Mouse (Mus musculus) forebrain, embryonic 14.5 days (tissue): Measurements from ENCODE around the gene Prr3. TPM values are rescaled to one million over a fixed set of nuclear protein-coding genes. Genes with fewer than 3 reads are reported as not detected.
"Not testable (repeated sequence)": the region's sequence is repeated elsewhere in the genome, so short reads cannot be mapped to it uniquely, and the experiment has no call there.

Experiments used
- ATAC-seq: fragments of 200-750 bp; cut with Nextera tagmentation; 2 replicates; pipeline ENCODE4 v1.8.0; 2017; ENCODE audit warnings: mild to moderate bottlenecking, moderate library complexity
- DNase-seq: peaks from one replicate; pipeline ENCODE4 v3.0.0-alpha.2; 2015; ENCODE audit warnings: low spot score
- H3K27ac ChIP-seq: fragments of 300-500 bp; sonication (generic); 2 replicates; pipeline ENCODE4 v1.5.1; 2014; ENCODE audit warnings: low read depth, mild to moderate bottlenecking, control low read depth, low read length, moderate library complexity
- H3K27me3 ChIP-seq: fragments of 300-500 bp; sonication (generic); replicated peaks from 2 replicates; pipeline ENCODE4 v1.6.1; 2014; ENCODE audit warnings: low read length, control low read depth, mixed read lengths; ENCODE audit not compliant: control insufficient read depth, insufficient read depth
- H3K36me3 ChIP-seq: fragments of 300-500 bp; sonication (generic); 2 replicates; pipeline ENCODE4 v1.6.1; 2014; ENCODE audit warnings: low read length, control low read depth; ENCODE audit not compliant: control insufficient read depth, insufficient read depth
- H3K4me1 ChIP-seq: fragments of 300-500 bp; sonication (generic); 2 replicates; pipeline ENCODE4 v1.6.1; 2014; ENCODE audit warnings: antibody characterized with exemption, low read length, control low read depth; ENCODE audit not compliant: control insufficient read depth, insufficient read depth
- H3K4me2 ChIP-seq: fragments of 300-500 bp; sonication (generic); 2 replicates; pipeline ENCODE4 v1.6.1; 2014; ENCODE audit warnings: mild to moderate bottlenecking, control low read depth, low read length
- H3K4me3 ChIP-seq: fragments of 300-500 bp; sonication (generic); 2 replicates; pipeline ENCODE4 v1.5.1; 2014; ENCODE audit warnings: low read depth, low read length, control low read depth
- H3K9ac ChIP-seq: fragments of 300-500 bp; sonication (generic); 2 replicates; pipeline ENCODE4 v1.6.1; 2014; ENCODE audit warnings: mild to moderate bottlenecking, low read length, control low read depth, moderate library complexity
- H3K9me3 ChIP-seq: fragments of 300-500 bp; sonication (generic); replicated peaks from 2 replicates; pipeline ENCODE4 v1.6.1; 2016; ENCODE audit warnings: low read length, control low read depth, mixed read lengths; ENCODE audit not compliant: control insufficient read depth
- WGBS: fragments of 180-500 bp; shearing (Covaris S2); extraction: QIAGEN DNeasy Blood & Tissue Kit; methylation state at CpG from one replicate; pipeline ENCODE4 v1.1.7; 2014; 5-methylcytosine and 5-hydroxymethylcytosine counted together
- polyA plus RNA-seq: library from polyadenylated mRNA; unstranded; fragments of >200 nt; fragmentation: Nextera tagmentation; extraction: Ambion mirVana; gene quantifications from 2 replicates; pipeline ENCODE4 v1.2.1, GENCODE M21; 2014

Prr3 gene
- polyA plus RNA-seq, 1 experiment from 2014 or later: 58.5 TPM

- Histone ChIP-seq H3K9ac (no peak overlapping the region), H3K4me1 (no peaks in the 10 kb centered on the region), H3K4me2 (no peak overlapping the region), H3K4me3 (no peak overlapping the region), H3K9me3 (no peaks in the 10 kb centered on the region), H3K36me3 (no peaks in the 10 kb centered on the region), H3K27me3 (no peaks in the 10 kb centered on the region), H3K27ac (no peak overlapping the region)
- DNase-seq: no peak
- no peak for ATAC-seq
- 93% methylated on average over 1 of the region's 1 CpGs for WGBS
These were observed 41.3 kb upstream of the Prr3 start for GRCm38 (mm10) chr17:36021309-36021708.

- Histone ChIP-seq H3K4me1 (no peaks in the 10 kb centered on the region), H3K4me3 (no peak within 1 kb of the TSS), H3K36me3 (no peaks in the 10 kb centered on the region; the same call in 1 of the 2 replicates), H3K4me2 (no peak within 1 kb of the TSS), H3K27me3 (no peaks in the 10 kb centered on the region), H3K9ac (no peak within 1 kb of the TSS), H3K27ac (no peak within 1 kb of the TSS), H3K9me3 (no peaks in the 10 kb centered on the region)
- 39% methylated on average over 15 of the region's 15 CpGs for WGBS
- DNase-seq (peak; percentile 13), ATAC-seq (no peak)
These were observed 40.4 kb upstream of the Prr3 start, which contains the start of gene H2-T24 for GRCm38 (mm10) chr17:36020191-36021073. TSS of gene H2-T24 (minus strand) at chr17:36020560.

GRCm38 (mm10) chr17:36019519-36019918 lies 39.5 kb upstream of the Prr3 start:
- DNase-seq (no peak), ATAC-seq (no peak)
- Histone ChIP-seq H3K36me3 (peaks cover 8% of the 10 kb centered on the region), H3K9ac (no peak overlapping the region), H3K4me1 (no peaks in the 10 kb centered on the region), H3K9me3 (no peaks in the 10 kb centered on the region), H3K4me3 (no peak overlapping the region), H3K4me2 (no peak overlapping the region), H3K27ac (no peak overlapping the region), H3K27me3 (no peaks in the 10 kb centered on the region)
- WGBS: 76% methylated on average over 3 of the region's 3 CpGs

GRCm38 (mm10) chr17:36018979-36019378 lies 38.9 kb upstream of the Prr3 start:
- Histone ChIP-seq H3K9me3 (no peaks in the 10 kb centered on the region), H3K4me1 (no peaks in the 10 kb centered on the region), H3K27me3 (no peaks in the 10 kb centered on the region), H3K36me3 (peaks cover 12% of the 10 kb centered on the region), H3K4me3 (no peak overlapping the region), H3K9ac (no peak overlapping the region), H3K4me2 (no peak overlapping the region), H3K27ac (no peak overlapping the region)
- 79% methylated on average over 2 of the region's 2 CpGs for WGBS
- ATAC-seq (no peak), DNase-seq (no peak)

GRCm38 (mm10) chr17:36017046-36017445 lies 37.0 kb upstream of the Prr3 start:
- DNase-seq (no peak), ATAC-seq (no peak)
- no peaks in the 10 kb centered on the region for H3K27me3 ChIP-seq

GRCm38 (mm10) chr17:36014977-36015376 lies 34.9 kb upstream of the Prr3 start:
- H3K4me1 ChIP-seq: no peaks in the 10 kb centered on the region
- DNase-seq (no peak), ATAC-seq (no peak)
- H3K36me3 ChIP-seq: peaks cover 12% of the 10 kb centered on the region
- no peaks in the 10 kb centered on the region for H3K27me3 ChIP-seq
- H3K4me2 ChIP-seq: no peak overlapping the region
- H3K27ac ChIP-seq: no peak overlapping the region
- H3K9ac ChIP-seq: no peak overlapping the region
- 92% methylated on average over 5 of the region's 5 CpGs for WGBS
- H3K9me3 ChIP-seq: no peaks in the 10 kb centered on the region
- no peak overlapping the region for H3K4me3 ChIP-seq

More at GRCm38 (mm10) chr17:36017046-36017445, 37.0 kb upstream of the Prr3 start:
- WGBS: 92% methylated on average over 5 of the region's 5 CpGs
- Histone ChIP-seq H3K4me1 (no peaks in the 10 kb centered on the region), H3K36me3 (peaks cover 12% of the 10 kb centered on the region), H3K4me3 (no peak overlapping the region), H3K9me3 (no peaks in the 10 kb centered on the region), H3K27ac (no peak overlapping the region), H3K4me2 (no peak overlapping the region), H3K9ac (no peak overlapping the region)

- DNase-seq, ATAC-seq, H3K9me3 ChIP-seq, H3K36me3 ChIP-seq, H3K27me3 ChIP-seq, H3K4me2 ChIP-seq, H3K27ac ChIP-seq, H3K4me3 ChIP-seq, H3K4me1 ChIP-seq, H3K9ac ChIP-seq: not testable (repeated sequence)
- 92% methylated on average over 7 of the region's 7 CpGs for WGBS
These were observed 24.4 kb upstream of the Prr3 start for GRCm38 (mm10) chr17:36004409-36004808.

- ATAC-seq (no peak), DNase-seq (no peak)
- Histone ChIP-seq H3K4me2 (no peak overlapping the region), H3K36me3 (0 out of 2 replicates have a peak, but pooled peaks cover 2% of the 10 kb centered on the region), H3K4me3 (no peak overlapping the region), H3K27ac (no peak overlapping the region), H3K27me3 (no peaks in the 10 kb centered on the region), H3K9ac (no peak overlapping the region), H3K4me1 (no peaks in the 10 kb centered on the region), H3K9me3 (no peaks in the 10 kb centered on the region)
- WGBS: 94% methylated on average over 7 of the region's 7 CpGs
These were observed 23.3 kb upstream of the Prr3 start for GRCm38 (mm10) chr17:36003331-36003730.

- Histone ChIP-seq H3K36me3 (0 out of 2 replicates have a peak, but pooled peaks cover 2% of the 10 kb centered on the region), H3K4me1 (no peaks in the 10 kb centered on the region), H3K9me3 (no peaks in the 10 kb centered on the region), H3K4me3 (no peak overlapping the region), H3K27ac (no peak overlapping the region), H3K27me3 (no peaks in the 10 kb centered on the region), H3K9ac (no peak overlapping the region), H3K4me2 (no peak overlapping the region)
- no peak for DNase-seq
- 96% methylated on average over 6 of the region's 6 CpGs for WGBS
- ATAC-seq: no peak
These were observed 21.9 kb upstream of the Prr3 start for GRCm38 (mm10) chr17:36001966-36002365.
